Mouse (Mus musculus) heart, adult 2 months (tissue): ENCODE results near the gene Ppih.

Experiments used
- CTCF ChIP-seq: fragments of 200-600 bp; IDR thresholded peaks from 2 replicates; pipeline ENCODE4 v1.8.1; 2022; ENCODE audit warnings: antibody characterized with exemption, mild to moderate bottlenecking, moderate library complexity
- EP300 ChIP-seq: fragments of 200-500 bp; IDR thresholded peaks from 2 replicates; pipeline ENCODE4 v1.6.1; 2011; ENCODE audit warnings: low read depth, low read length, control low read depth; ENCODE audit not compliant: insufficient read depth
- POLR2A ChIP-seq: fragments of 200-500 bp; IDR thresholded peaks from 2 replicates; pipeline ENCODE4 v1.6.1; 2011; ENCODE audit warnings: mild to moderate bottlenecking, low read depth, low read length, control low read depth; ENCODE audit not compliant: insufficient read depth

DNA sequence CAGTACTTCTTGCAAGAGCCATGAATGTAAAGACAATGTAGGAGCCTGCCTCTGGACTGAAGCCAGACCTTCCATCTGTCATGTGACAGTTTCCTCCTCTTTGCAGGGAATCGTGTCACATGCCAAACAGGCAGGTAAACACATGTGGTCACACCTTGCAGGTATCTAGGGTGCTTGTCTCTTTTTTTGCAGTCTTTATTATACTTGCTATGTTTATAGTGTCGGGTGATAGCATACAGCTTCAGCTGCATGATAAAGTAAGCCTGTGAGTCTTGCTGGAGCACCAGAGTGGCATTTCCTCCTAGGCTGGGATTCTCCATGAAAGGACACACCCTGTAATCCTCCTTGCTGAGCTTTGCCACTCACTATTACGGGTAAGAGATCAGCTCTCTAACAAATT, 18.6 kb downstream of the Ppih start:
- TF ChIP-seq POLR2A (no peak), EP300 (no peak), CTCF (no peak)
